Mouse (Mus musculus) bone marrow, adult 2 months (tissue): Measurements from ENCODE around the gene Tmc2.

ENCODE experiments used
- CTCF ChIP-seq: fragments of 200-500 bp; IDR thresholded peaks from 2 replicates; pipeline ENCODE4 v1.5.1; 2011; ENCODE audit warnings: low read length, control low read depth; ENCODE audit not compliant: control insufficient read depth, insufficient read depth
- POLR2A ChIP-seq: fragments of 200-500 bp; IDR thresholded peaks from 2 replicates; pipeline ENCODE4 v1.6.1; 2011; ENCODE audit warnings: low read depth, mild to moderate bottlenecking, control low read depth, low read length, borderline replicate concordance; ENCODE audit not compliant: control insufficient read depth

DNA sequence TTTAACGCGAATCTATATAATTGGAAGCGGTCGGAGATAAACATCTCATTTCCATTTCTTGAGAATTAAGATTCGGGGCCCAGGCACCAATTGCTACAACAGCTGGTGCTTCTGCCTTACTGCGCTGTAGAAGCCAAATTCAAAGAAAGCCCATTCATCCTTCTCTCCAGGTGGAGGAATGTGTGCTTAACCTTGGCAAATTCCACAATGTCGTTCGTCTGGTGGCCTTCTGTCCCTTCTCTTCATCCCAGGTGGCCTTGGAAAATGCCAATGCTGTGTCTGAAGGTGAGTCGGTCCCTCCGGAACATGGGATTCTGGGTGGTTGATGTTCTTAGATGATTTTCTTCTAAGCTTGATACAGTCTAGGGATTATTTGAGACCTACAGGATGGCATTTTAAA lies 79.9 kb downstream of the Tmc2 start:
- TF ChIP-seq CTCF (no peak), POLR2A (no peak)
